35 mouse cellular contexts compared by ENCODE assay signal in the genomic region with DNA sequence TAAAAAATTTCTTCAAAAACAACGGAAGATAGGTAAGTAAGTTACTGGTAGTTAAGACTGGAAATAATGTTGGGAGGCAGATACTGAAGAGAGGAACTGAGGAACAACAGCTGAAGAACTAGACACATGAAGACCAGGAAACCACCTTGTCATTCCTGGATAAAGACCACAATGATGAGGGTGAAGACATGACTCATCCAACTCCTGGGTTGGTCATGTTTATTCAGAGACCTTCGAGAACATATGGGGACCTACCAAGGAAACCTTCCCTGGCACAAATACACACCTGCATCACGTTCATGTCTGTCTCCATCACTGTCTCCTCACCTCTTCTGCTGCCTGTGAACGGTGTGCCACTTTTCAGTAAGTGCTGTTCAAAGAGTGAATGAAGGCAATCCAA.
"Had no signal": no experiment of that assay in that cellular context is flagged by ENCODE, and none has a peak within 500 bp of the region (broad histone marks: within the 10 kb centered on the region; RNA-seq: fewer than 3 reads in every experiment).

No protein-coding gene starts in this region.

- H3K27me3 ChIP-seq: heart, embryonic 12.5 days; heart, embryonic 13.5 days; heart, embryonic 15.5 days; hindbrain, embryonic 12.5 days; hindbrain, embryonic 13.5 days; hindbrain, embryonic 15.5 days; intestine, embryonic 15.5 days; kidney, embryonic 15.5 days had no signal

- H3K9ac ChIP-seq: heart, embryonic 12.5 days; heart, embryonic 13.5 days; heart, embryonic 15.5 days; hindbrain, embryonic 12.5 days; hindbrain, embryonic 13.5 days; hindbrain, embryonic 14.5 days; hindbrain, embryonic 15.5 days; intestine, embryonic 15.5 days; kidney, embryonic 15.5 days had no signal

- H3K4me1 ChIP-seq: hindbrain, embryonic 12.5 days; hindbrain, embryonic 13.5 days; hindbrain, embryonic 15.5 days; intestine, embryonic 15.5 days; kidney, embryonic 15.5 days had no signal

- H3K27ac ChIP-seq: heart, embryonic 13.5 days; heart, embryonic 15.5 days; hindbrain, embryonic 10.5 days; hindbrain, embryonic 12.5 days; hindbrain, embryonic 13.5 days; hindbrain, embryonic 14.5 days; hindbrain, embryonic 15.5 days; hindbrain, postnatal 0 days; intestine, embryonic 15.5 days; kidney, embryonic 15.5 days; kidney, postnatal 0 days; layer of hippocampus, adult 2 months; left cerebral cortex, adult 2 months had no signal

- H3K4me2 ChIP-seq: heart, embryonic 11.5 days; heart, embryonic 12.5 days; heart, embryonic 13.5 days; heart, embryonic 15.5 days; hindbrain, embryonic 12.5 days; hindbrain, embryonic 13.5 days; hindbrain, embryonic 14.5 days; hindbrain, embryonic 15.5 days; intestine, embryonic 15.5 days; kidney, embryonic 15.5 days had no signal

- ATAC-seq: hindbrain, embryonic 16.5 days; hindbrain, postnatal 0 days; inflammation-experienced regulatory T-cells, adult 6 months; intestine, embryonic 15.5 days; intestine, embryonic 16.5 days; intestine, postnatal 0 days had no signal

- DNase-seq: heart, postnatal 10 days; heart, postnatal 14 days; heart, postnatal 36 days; heart, postnatal 4 days; kidney, adult 11 months; kidney, adult 18-20 months; kidney, adult 2 months; kidney, adult 8-10 months; kidney, adult 9 months; kidney, postnatal 10 days; kidney, postnatal 14 days; kidney, postnatal 25 days; kidney, postnatal 36 days; kidney, postnatal 4 days; layer of hippocampus, adult 9-11 months; layer of hippocampus, postnatal 36 days had no signal

- H3K9me3 ChIP-seq: heart, embryonic 12.5 days; heart, embryonic 13.5 days; heart, embryonic 15.5 days; hindbrain, embryonic 10.5 days; hindbrain, embryonic 12.5 days; hindbrain, embryonic 13.5 days; hindbrain, embryonic 15.5 days; intestine, embryonic 15.5 days; kidney, embryonic 15.5 days had no signal

- H3K36me3 ChIP-seq: heart, embryonic 12.5 days; heart, embryonic 13.5 days; heart, embryonic 15.5 days; hindbrain, embryonic 10.5 days; hindbrain, embryonic 12.5 days; hindbrain, embryonic 13.5 days; hindbrain, embryonic 15.5 days; intestine, embryonic 15.5 days; kidney, embryonic 15.5 days had no signal

- H3K4me3 ChIP-seq: heart, embryonic 12.5 days; heart, embryonic 13.5 days; heart, embryonic 15.5 days; hindbrain, embryonic 10.5 days; hindbrain, embryonic 12.5 days; hindbrain, embryonic 13.5 days; hindbrain, embryonic 15.5 days; intestine, embryonic 15.5 days; kidney, embryonic 15.5 days; layer of hippocampus, adult 2 months; left cerebral cortex, adult 2 months had no signal
